Mouse (Mus musculus) liver, embryonic 14.5 days (tissue): ENCODE results near the gene Tert. TPM values are rescaled to one million over a fixed set of nuclear protein-coding genes. Genes with fewer than 3 reads are reported as not detected.

Source experiments
- ATAC-seq: fragments of 200-750 bp; cut with Nextera tagmentation; 2 replicates; pipeline ENCODE4 v1.8.0; 2017; ENCODE audit warnings: moderate number of reproducible peaks, mild to moderate bottlenecking, moderate library complexity; ENCODE audit not compliant: insufficient read depth
- DNase-seq, 3 experiments: peaks; one replicate each; pipeline ENCODE4 v3.0.0-alpha.2; 2012 to 2013; ENCODE audit warnings: low read depth in 3 of 3, low spot score in 3 of 3
- H3K27ac ChIP-seq: fragments of 300-500 bp; sonication (generic); 2 replicates; pipeline ENCODE4 v1.5.1; 2014; ENCODE audit warnings: moderate library complexity, mild to moderate bottlenecking, control low read depth, inconsistent platforms
- H3K27me3 ChIP-seq: fragments of 300-500 bp; sonication (generic); 2 replicates; pipeline ENCODE4 v1.6.1; 2014; ENCODE audit warnings: mild to moderate bottlenecking, low read length, moderate library complexity; ENCODE audit not compliant: control insufficient read depth, insufficient read depth
- H3K36me3 ChIP-seq: fragments of 300-500 bp; sonication (generic); replicated peaks from 2 replicates; pipeline ENCODE4 v1.6.1; 2014; ENCODE audit warnings: low read depth; ENCODE audit not compliant: control insufficient read depth, insufficient read depth
- H3K4me1 ChIP-seq, 2 experiments: fragments of 200-500 bp in 1 of 2; fragments of 300-500 bp in 1 of 2; sonication (generic) in 1 of 2; replicated peaks; 2 replicates each; pipeline ENCODE4 v1.6.1; 2012 to 2014; ENCODE audit warnings: antibody characterized with exemption in 1 of 2, inconsistent platforms in 1 of 2, low read length in 1 of 2; ENCODE audit not compliant: control insufficient read depth in 2 of 2, insufficient read depth in 2 of 2
- H3K4me2 ChIP-seq: fragments of 300-500 bp; sonication (generic); 2 replicates; pipeline ENCODE4 v1.6.1; 2014; ENCODE audit warnings: low read depth, mild to moderate bottlenecking, control low read depth, moderate library complexity
- H3K4me3 ChIP-seq, 2 experiments: fragments of 200-500 bp in 1 of 2; fragments of 300-500 bp in 1 of 2; sonication (generic) in 1 of 2; 2 replicates each; pipeline ENCODE4 v1.5.1; 2012 to 2014; ENCODE audit warnings: low read depth in 2 of 2, low read length in 2 of 2, mild to moderate bottlenecking in 2 of 2, control low read depth in 1 of 2, inconsistent platforms in 1 of 2, moderate library complexity in 1 of 2; ENCODE audit not compliant: insufficient read depth in 1 of 2
- H3K9ac ChIP-seq: fragments of 300-500 bp; sonication (generic); replicated peaks from 2 replicates; pipeline ENCODE4 v1.6.1; 2014; ENCODE audit warnings: mild to moderate bottlenecking, control low read depth, moderate library complexity
- H3K9me3 ChIP-seq: fragments of 300-500 bp; sonication (generic); 2 replicates; pipeline ENCODE4 v1.6.1; 2016; ENCODE audit warnings: low read length, mixed read lengths; ENCODE audit not compliant: control insufficient read depth
- CTCF ChIP-seq: IDR thresholded peaks from 2 replicates; pipeline ENCODE4 v1.5.1; 2016; ENCODE audit warnings: antibody characterized with exemption, low read depth, control low read depth
- EP300 ChIP-seq: IDR thresholded peaks from 2 replicates; pipeline ENCODE4 v1.6.1; 2016; ENCODE audit warnings: antibody characterized with exemption, low read depth
- WGBS: fragments of 180-500 bp; shearing (Covaris S2); extraction: QIAGEN DNeasy Blood & Tissue Kit; methylation state at CpG from one replicate; pipeline ENCODE4 v1.1.7; 2014; ENCODE audit not compliant: insufficient replicate concordance; 5-methylcytosine and 5-hydroxymethylcytosine counted together
- polyA plus RNA-seq, 2 experiments: library from polyadenylated mRNA; depleted of rRNA in 1 of 2; stranded (reverse) in 1 of 2; unstranded in 1 of 2; fragments of >200 nt; fragmentation: Nextera tagmentation in 1 of 2; extraction: Ambion mirVana in 1 of 2; gene quantifications; 2 replicates each; pipeline versions ENCODE4 v1.2.1 to v1.2.3; 2012 to 2014

The Tert gene
- polyA plus RNA-seq, 2 experiments, result 0.62 to 2.2 TPM

- no peaks in the 10 kb centered on the region for H3K9me3 ChIP-seq
- TF ChIP-seq EP300 (no peak), CTCF (no peak)
- no peaks in the 10 kb centered on the region for H3K36me3 ChIP-seq
- no peaks in the 10 kb centered on the region for H3K27me3 ChIP-seq
- H3K4me3 ChIP-seq, result no peak overlapping the region
- WGBS, result 56% methylated on average over 2 of the region's 2 CpGs
- H3K9ac ChIP-seq, result no peak overlapping the region
- H3K4me1 ChIP-seq, result no peaks in the 10 kb centered on the region
- H3K27ac ChIP-seq, result no peak overlapping the region
- DNase-seq (no peak), ATAC-seq (no peak)
- H3K4me2 ChIP-seq, result no peak overlapping the region
Observed at GRCm38 (mm10) chr13:73660163-73660695, 33.5 kb downstream of the Tert start.

GRCm38 (mm10) chr13:73675161-73675560, 48.5 kb downstream of the Tert start:
- Histone ChIP-seq H3K36me3 (no peaks in the 10 kb centered on the region), H3K27ac (no peak overlapping the region), H3K4me3 (no peak overlapping the region), H3K9ac (no peak overlapping the region), H3K4me2 (no peak overlapping the region), H3K27me3 (no peaks in the 10 kb centered on the region), H3K9me3 (no peaks in the 10 kb centered on the region), H3K4me1 (peaks cover 0 to 3% of the 10 kb centered on the region in 2 experiments; a peak in 1 of 4 replicates)
- 62% methylated on average over 7 of the region's 7 CpGs for WGBS
- TF ChIP-seq CTCF (no peak), EP300 (no peak)
- ATAC-seq, result no peak
- DNase-seq, result no peak

GRCm38 (mm10) chr13:73677853-73678252, 51.1 kb downstream of the Tert start, which contains the start of gene Slc6a18:
Slc6a18 (minus strand) TSS chr13:73678023.
- H3K27me3 ChIP-seq, result no peaks in the 10 kb centered on the region
- no peak for ATAC-seq

GRCm38 (mm10) chr13:73679311-73679710, 52.6 kb downstream of the Tert start:
- Histone ChIP-seq H3K36me3 (no peaks in the 10 kb centered on the region), H3K4me2 (no peak overlapping the region), H3K27me3 (no peaks in the 10 kb centered on the region), H3K4me1 (peaks cover 0 to 7% of the 10 kb centered on the region in 2 experiments; a peak in 1 of 4 replicates), H3K9ac (no peak overlapping the region), H3K9me3 (no peaks in the 10 kb centered on the region), H3K4me3 (no peak overlapping the region), H3K27ac (no peak overlapping the region)
- DNase-seq, result no peak
- 36% methylated on average over 2 of the region's 2 CpGs for WGBS
- TF ChIP-seq EP300 (no peak), CTCF (no peak)
- ATAC-seq, result no peak

More at GRCm38 (mm10) chr13:73677853-73678252, 51.1 kb downstream of the Tert start, which contains the start of gene Slc6a18:
- H3K36me3 ChIP-seq, result no peaks in the 10 kb centered on the region
- no peak within 1 kb of the TSS for H3K4me2 ChIP-seq
- DNase-seq, result no peak
- 52% methylated on average over 3 of the region's 3 CpGs for whole genome bisulfite sequencing
- H3K9me3 ChIP-seq, result no peaks in the 10 kb centered on the region
- no peak within 1 kb of the TSS for H3K4me3 ChIP-seq
- TF ChIP-seq EP300 (no peak), CTCF (no peak)
- peaks cover 0 to 7% of the 10 kb centered on the region in 2 experiments; a peak in 1 of 4 replicates for H3K4me1 ChIP-seq
- no peak within 1 kb of the TSS for H3K27ac ChIP-seq
- H3K9ac ChIP-seq, result no peak within 1 kb of the TSS

- peak in 1 of 3 experiments; percentile 9 for DNase-seq
- Histone ChIP-seq H3K36me3 (no peaks in the 10 kb centered on the region), H3K27ac (no peak overlapping the region), H3K4me3 (no peak overlapping the region), H3K4me1 (peaks cover 0 to 7% of the 10 kb centered on the region in 2 experiments; a peak in 1 of 4 replicates), H3K9ac (no peak overlapping the region), H3K27me3 (no peaks in the 10 kb centered on the region), H3K9me3 (no peaks in the 10 kb centered on the region), H3K4me2 (no peak overlapping the region; the same call in 1 of the 2 replicates)
- no peak for TF ChIP-seq CTCF
- TF ChIP-seq EP300, result no peak
- peak; percentile 59; the same call in 1 of the 2 replicates for ATAC-seq
- 0% methylated on average over 1 of the region's 1 CpGs for WGBS
Observed at GRCm38 (mm10) chr13:73680394-73680793, 53.7 kb downstream of the Tert start.
